In the genomic region with DNA sequence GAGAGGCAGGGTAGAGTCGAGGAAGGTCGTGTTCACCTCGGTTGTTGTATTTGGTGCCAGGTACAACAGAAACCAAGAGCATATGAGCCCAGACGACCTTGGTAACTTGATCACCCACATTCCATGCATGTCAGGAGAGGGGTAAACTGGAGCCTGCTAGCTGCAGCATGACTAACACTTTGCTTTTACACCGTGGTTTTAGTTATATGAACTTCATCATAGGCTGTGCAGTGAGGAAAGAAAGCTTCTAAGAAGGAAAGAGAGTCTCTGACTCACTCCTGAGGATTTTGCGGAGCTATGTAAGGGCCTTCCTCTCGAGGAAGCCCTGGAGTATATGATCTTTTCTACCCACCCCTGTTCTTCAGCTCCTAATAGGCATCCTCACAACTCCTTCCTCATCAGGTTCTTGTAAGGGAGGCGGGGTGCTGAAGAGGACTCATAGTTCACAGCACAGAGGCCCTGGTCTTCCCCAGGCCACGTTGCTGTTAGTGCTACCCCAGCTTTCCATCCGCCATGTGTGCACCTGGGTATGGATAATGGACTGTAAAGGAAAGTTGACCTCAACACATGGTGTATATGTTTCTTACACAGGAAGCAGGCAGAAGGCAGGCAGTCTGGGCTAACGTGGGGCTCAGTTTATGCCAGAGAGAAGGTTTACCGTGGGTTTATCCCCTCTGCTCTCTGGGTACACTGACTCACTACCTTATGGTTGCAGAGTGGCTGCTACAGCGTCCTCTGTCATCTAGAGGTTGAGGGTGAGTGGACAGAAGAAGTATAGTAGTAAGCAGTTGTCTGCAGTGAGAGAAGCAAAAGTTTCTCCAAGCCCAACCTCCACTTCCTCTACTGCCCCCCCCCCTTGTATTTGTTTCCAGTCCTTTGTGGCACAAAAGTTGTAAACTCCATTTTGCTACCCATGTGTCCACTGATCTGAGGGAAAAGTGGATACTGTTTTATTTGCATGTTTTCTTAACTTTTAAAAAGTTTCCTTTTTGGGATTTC, we compare ENCODE assay signal across 10 mouse cellular contexts.
DNase-seq lines count a peak whose midpoint lies in the region; ATAC-seq lines count a peak whose summit lies in the region.
"Had no signal": no experiment of that assay in that cellular context is flagged by ENCODE, and none has a peak within 500 bp of the region (broad histone marks: within the 10 kb centered on the region; RNA-seq: fewer than 3 reads in every experiment).

No protein-coding gene starts in this region.

- H3K4me2 ChIP-seq in heart, embryonic 15.5 days: no peak overlapping the region; the same call in 1 of the 2 replicates
- H3K4me2 ChIP-seq in limb, embryonic 13.5 days (replicated peaks): peak overlapping the region; percentile 35

- WGBS in heart, embryonic 15.5 days: 51% methylated on average over 13 of the region's 13 CpGs
- WGBS in limb, embryonic 13.5 days: 28% methylated on average over 13 of the region's 13 CpGs

- no peaks in the 10 kb centered on the region for H3K36me3 ChIP-seq in heart, embryonic 15.5 days
- peaks cover 5% of the 10 kb centered on the region for H3K36me3 ChIP-seq in limb, embryonic 13.5 days

- no peaks in the 10 kb centered on the region for H3K9me3 ChIP-seq in heart, embryonic 15.5 days (replicated peaks)
- H3K9me3 ChIP-seq in limb, embryonic 13.5 days: no peaks in the 10 kb centered on the region
- H3K9me3 ChIP-seq: megakaryocyte, embryonic 14.5 days had no signal

- peak; percentile 62 for ATAC-seq in heart, embryonic 15.5 days (replicated peaks; ENCODE audit: insufficient number of reproducible peaks, insufficient read depth, low FRiP score, low read depth)
- ATAC-seq in limb, embryonic 13.5 days (ENCODE audit: low FRiP score, low read depth): peak; percentile 78

- H3K9ac ChIP-seq in heart, embryonic 15.5 days: no peak overlapping the region
- peak overlapping the region; percentile 31; the same call in 1 of the 2 replicates for H3K9ac ChIP-seq in limb, embryonic 13.5 days

- DNase-seq in embryo, embryonic 10 days (ENCODE audit: low spot score): peak; percentile 61
- DNase-seq in embryo, embryonic 9.5 days (ENCODE audit: extremely low spot score): no peak
- peak; percentile 79 for DNase-seq in NIH3T3 (ENCODE audit: low read depth)
- no peak for DNase-seq in cerebellum, postnatal 10 days
- no peak for DNase-seq in retina, embryonic 14.5 days (ENCODE audit: low spot score)
- DNase-seq in thymus, adult 18-20 months: no peak
- DNase-seq: thymus, postnatal 25 days had no signal

- peak overlapping the region; percentile 70 for H3K27ac ChIP-seq in heart, embryonic 15.5 days
- H3K27ac ChIP-seq in limb, embryonic 13.5 days: peak overlapping the region; percentile 94

- H3K4me1 ChIP-seq in heart, embryonic 15.5 days (replicated peaks): peaks cover 24% of the 10 kb centered on the region
- H3K4me1 ChIP-seq in limb, embryonic 13.5 days: peaks cover 64% of the 10 kb centered on the region

- H3K4me3 ChIP-seq in heart, embryonic 15.5 days: no peak overlapping the region
- no peak overlapping the region for H3K4me3 ChIP-seq in limb, embryonic 13.5 days
- H3K4me3 ChIP-seq: megakaryocyte, embryonic 14.5 days had no signal

- no peaks in the 10 kb centered on the region for H3K27me3 ChIP-seq in heart, embryonic 15.5 days
- H3K27me3 ChIP-seq in limb, embryonic 13.5 days: no peaks in the 10 kb centered on the region

Comparison
In these comparisons a context has a peak if more than half of its experiments do, and no peak if none do; other contexts are left out.
1. DNase-seq: peak in embryo, embryonic 10 days (single experiment) and NIH3T3 (single experiment); none in embryo, embryonic 9.5 days (single experiment), cerebellum, postnatal 10 days (0 of 2), retina, embryonic 14.5 days (single experiment) and thymus, adult 18-20 months (0 of 2).